Mouse (Mus musculus): ENCODE data around the gene Ppm1e.

- TF ChIP-seq CTCF (IDR thresholded peaks at IDR 0.05; ENCODE audit: borderline replicate concordance, extremely low read depth, insufficient read depth, insufficient read length), result no peak
- no peak for TF ChIP-seq POLR2A (IDR thresholded peaks at IDR 0.05; ENCODE audit: borderline replicate concordance, extremely low read depth, insufficient read depth, insufficient read length, poor library complexity, severe bottlenecking)
These were observed 1.2 kb downstream of the Ppm1e start for GRCm38 (mm10) chr11:87357317-87358300.
